Mouse (Mus musculus) stomach, embryonic 14.5 days (tissue): ENCODE data around the gene Eif2b2. TPM values are rescaled to one million over a fixed set of nuclear protein-coding genes. Genes with fewer than 3 reads are reported as not detected.

Experiments used
- ATAC-seq: fragments of 200-750 bp; cut with Nextera tagmentation; 2 replicates; pipeline ENCODE4 v1.8.0; 2017; ENCODE audit warnings: low read depth, moderate TSS enrichment; ENCODE audit not compliant: insufficient number of reproducible peaks, insufficient read depth, low FRiP score
- H3K27ac ChIP-seq: fragments of 300-500 bp; sonication (generic); 2 replicates; pipeline ENCODE4 v1.5.1; 2014; ENCODE audit warnings: mild to moderate bottlenecking, low read length, moderate library complexity, mixed read lengths
- H3K27me3 ChIP-seq: fragments of 300-500 bp; sonication (generic); 2 replicates; pipeline ENCODE4 v1.6.1; 2014; ENCODE audit warnings: low read length, control low read depth, mixed read lengths; ENCODE audit not compliant: control insufficient read depth, insufficient read depth
- H3K36me3 ChIP-seq: fragments of 300-500 bp; sonication (generic); 2 replicates; pipeline ENCODE4 v1.6.1; 2014; ENCODE audit warnings: mild to moderate bottlenecking, control low read depth, low read length, moderate library complexity, mixed read lengths; ENCODE audit not compliant: control insufficient read depth, insufficient read depth
- H3K4me1 ChIP-seq: fragments of 300-500 bp; sonication (generic); 2 replicates; pipeline ENCODE4 v1.6.1; 2014; ENCODE audit warnings: low read length, control low read depth, mixed read lengths; ENCODE audit not compliant: control insufficient read depth, insufficient read depth
- H3K4me2 ChIP-seq: fragments of 300-500 bp; sonication (generic); replicated peaks from 2 replicates; pipeline ENCODE4 v1.6.1; 2014; ENCODE audit warnings: low read depth, low read length, control low read depth
- H3K4me3 ChIP-seq: fragments of 300-500 bp; sonication (generic); 2 replicates; pipeline ENCODE4 v1.5.1; 2014; ENCODE audit warnings: low read depth, low read length, control low read depth
- H3K9ac ChIP-seq: fragments of 300-500 bp; sonication (generic); replicated peaks from 2 replicates; pipeline ENCODE4 v1.6.1; 2014; ENCODE audit warnings: low read depth, mild to moderate bottlenecking, control low read depth, low read length, moderate library complexity, mixed read lengths
- H3K9me3 ChIP-seq: fragments of 300-500 bp; sonication (generic); 2 replicates; pipeline ENCODE4 v1.6.1; 2016; ENCODE audit warnings: low read depth, low read length, control low read depth; ENCODE audit not compliant: control insufficient read depth
- WGBS: fragments of 180-500 bp; shearing (Covaris S2); extraction: QIAGEN DNeasy Blood & Tissue Kit; methylation state at CpG from one replicate; pipeline ENCODE4 v1.1.7; 2014; 5-methylcytosine and 5-hydroxymethylcytosine counted together
- polyA plus RNA-seq: library from polyadenylated mRNA; unstranded; fragments of >200 nt; fragmentation: Nextera tagmentation; extraction: Ambion mirVana; gene quantifications from 2 replicates; pipeline ENCODE4 v1.2.1, GENCODE M21; 2014

The Eif2b2 gene
- polyA plus RNA-seq, 1 experiment from 2014 or later: 81.1 TPM

- no peaks in the 10 kb centered on the region for H3K27me3 ChIP-seq
- no peaks in the 10 kb centered on the region; the same call in 1 of the 2 replicates for H3K4me1 ChIP-seq
- no peaks in the 10 kb centered on the region; the same call in 1 of the 2 replicates for H3K9me3 ChIP-seq
- 81% methylated on average over 3 of the region's 3 CpGs for WGBS
- H3K4me2 ChIP-seq: no peak overlapping the region
- H3K36me3 ChIP-seq: 0 out of 2 replicates have a peak, but pooled peaks cover 2% of the 10 kb centered on the region
- ATAC-seq: no peak
- H3K9ac ChIP-seq: no peak overlapping the region
- no peak overlapping the region for H3K27ac ChIP-seq
- H3K4me3 ChIP-seq: no peak overlapping the region
Observed at GRCm38 (mm10) chr12:85252083-85252482, 32.8 kb downstream of the Eif2b2 start.

- Histone ChIP-seq H3K9ac (no peak overlapping the region), H3K27me3 (no peaks in the 10 kb centered on the region), H3K4me2 (no peak overlapping the region), H3K36me3 (no peaks in the 10 kb centered on the region), H3K4me3 (no peak overlapping the region), H3K4me1 (peaks cover 2% of the 10 kb centered on the region; the same call in 1 of the 2 replicates), H3K27ac (peak overlapping the region; percentile 10; the same call in 1 of the 2 replicates), H3K9me3 (no peaks in the 10 kb centered on the region)
- ATAC-seq: no peak
- 58% methylated on average over 7 of the region's 7 CpGs for WGBS
Observed at GRCm38 (mm10) chr12:85256074-85256751, 36.9 kb downstream of the Eif2b2 start.

GRCm38 (mm10) chr12:85257008-85257639 is 37.8 kb downstream of the Eif2b2 start:
- H3K9me3 ChIP-seq: no peaks in the 10 kb centered on the region
- no peak overlapping the region for H3K9ac ChIP-seq
- no peak for ATAC-seq
- H3K36me3 ChIP-seq: no peaks in the 10 kb centered on the region
- peak overlapping the region; percentile 16; the same call in 1 of the 2 replicates for H3K27ac ChIP-seq
- no peaks in the 10 kb centered on the region for H3K27me3 ChIP-seq
- 81% methylated on average over 7 of the region's 7 CpGs for WGBS
- H3K4me1 ChIP-seq: peaks cover 5% of the 10 kb centered on the region; the same call in 1 of the 2 replicates
- no peak overlapping the region for H3K4me2 ChIP-seq
- no peak overlapping the region for H3K4me3 ChIP-seq

- Histone ChIP-seq H3K4me3 (no peak overlapping the region), H3K9ac (no peak overlapping the region), H3K36me3 (no peaks in the 10 kb centered on the region), H3K4me2 (no peak overlapping the region), H3K4me1 (peaks cover 18% of the 10 kb centered on the region; the same call in 1 of the 2 replicates), H3K27me3 (no peaks in the 10 kb centered on the region), H3K27ac (peak overlapping the region; percentile 80), H3K9me3 (no peaks in the 10 kb centered on the region)
- ATAC-seq: peak; percentile 91; the same call in 1 of the 2 replicates
- WGBS: 30% methylated on average over 10 of the region's 10 CpGs
Observed at GRCm38 (mm10) chr12:85262489-85262888, 43.2 kb downstream of the Eif2b2 start.

GRCm38 (mm10) chr12:85263190-85263589 is 43.9 kb downstream of the Eif2b2 start:
- WGBS: 60% methylated on average over 5 of the region's 5 CpGs
- Histone ChIP-seq H3K27me3 (no peaks in the 10 kb centered on the region), H3K4me3 (no peak overlapping the region), H3K9me3 (no peaks in the 10 kb centered on the region), H3K4me1 (peaks cover 18% of the 10 kb centered on the region; the same call in 1 of the 2 replicates), H3K9ac (no peak overlapping the region), H3K36me3 (no peaks in the 10 kb centered on the region), H3K27ac (peak overlapping the region; percentile 80), H3K4me2 (no peak overlapping the region)
- ATAC-seq: no peak

- 51% methylated on average over 8 of the region's 8 CpGs for WGBS
- ATAC-seq: peak; percentile 62; the same call in 1 of the 2 replicates
- H3K4me2 ChIP-seq: no peak overlapping the region
Observed at GRCm38 (mm10) chr12:85264531-85264930, 45.2 kb downstream of the Eif2b2 start.

GRCm38 (mm10) chr12:85264940-85265339 is 45.7 kb downstream of the Eif2b2 start:
- H3K4me2 ChIP-seq: no peak overlapping the region
- WGBS: 30% methylated on average over 7 of the region's 7 CpGs
- no peak for ATAC-seq

More at GRCm38 (mm10) chr12:85264531-85264930, 45.2 kb downstream of the Eif2b2 start:
- no peaks in the 10 kb centered on the region for H3K36me3 ChIP-seq
- no peaks in the 10 kb centered on the region for H3K9me3 ChIP-seq
- no peak overlapping the region for H3K4me3 ChIP-seq
- H3K9ac ChIP-seq: no peak overlapping the region
- H3K4me1 ChIP-seq: peaks cover 18% of the 10 kb centered on the region; the same call in 1 of the 2 replicates
- no peaks in the 10 kb centered on the region for H3K27me3 ChIP-seq
- H3K27ac ChIP-seq: peak overlapping the region; percentile 62; the same call in 1 of the 2 replicates

GRCm38 (mm10) chr12:85266248-85266647 is 47.0 kb downstream of the Eif2b2 start:
- Histone ChIP-seq H3K9me3 (no peaks in the 10 kb centered on the region), H3K27ac (no peak overlapping the region), H3K4me1 (peaks cover 18% of the 10 kb centered on the region; the same call in 1 of the 2 replicates), H3K27me3 (no peaks in the 10 kb centered on the region), H3K4me2 (no peak overlapping the region), H3K9ac (no peak overlapping the region), H3K4me3 (no peak overlapping the region), H3K36me3 (no peaks in the 10 kb centered on the region)
- WGBS: 87% methylated on average over 3 of the region's 3 CpGs
- ATAC-seq: no peak

More at GRCm38 (mm10) chr12:85264940-85265339, 45.7 kb downstream of the Eif2b2 start:
- Histone ChIP-seq H3K9me3 (no peaks in the 10 kb centered on the region), H3K9ac (no peak overlapping the region), H3K36me3 (no peaks in the 10 kb centered on the region), H3K27me3 (no peaks in the 10 kb centered on the region), H3K4me3 (no peak overlapping the region), H3K27ac (peak overlapping the region; percentile 17; the same call in 1 of the 2 replicates), H3K4me1 (peaks cover 18% of the 10 kb centered on the region; the same call in 1 of the 2 replicates)
